Mouse (Mus musculus): ENCODE measurements around the gene Lat2.

Lat2 gene

GRCm38 (mm10) chr5:134568964-134569491 is 45.8 kb downstream of the Lat2 start:
- DNase-seq, result peak; percentile 70

GRCm38 (mm10) chr5:134568030-134568429 is 46.8 kb downstream of the Lat2 start:
- DNase-seq, result no peak

- no peak for DNase-seq
Observed at GRCm38 (mm10) chr5:134567445-134567844, 47.4 kb downstream of the Lat2 start.

GRCm38 (mm10) chr5:134565696-134566095 is 49.1 kb downstream of the Lat2 start:
- no peak for DNase-seq

- DNase-seq, result no peak
Observed at GRCm38 (mm10) chr5:134564272-134564671, 50.6 kb downstream of the Lat2 start.

- DNase-seq, result no peak
Observed at GRCm38 (mm10) chr5:134560450-134561171, 54.2 kb downstream of the Lat2 start.

- no peak for DNase-seq
Observed at GRCm38 (mm10) chr5:134560071-134560449, 54.8 kb downstream of the Lat2 start, which contains the start of gene Syna. Syna (minus strand) TSS chr5:134560171.

- peak; percentile 92 for DNase-seq
Observed at GRCm38 (mm10) chr5:134555463-134556164, 59.2 kb downstream of the Lat2 start.

- peak; percentile 30 for DNase-seq
Observed at GRCm38 (mm10) chr5:134553951-134554546, 60.8 kb downstream of the Lat2 start.

- peak; percentile 99 for DNase-seq
Observed at GRCm38 (mm10) chr5:134552110-134552972, 62.5 kb downstream of the Lat2 start, which contains the start of gene Clip2. Clip2 (minus strand) TSS chr5:134552434.

- peak; percentile 68 for DNase-seq
Observed at GRCm38 (mm10) chr5:134551233-134552109, 63.4 kb downstream of the Lat2 start.

GRCm38 (mm10) chr5:134550836-134551232 is 64.0 kb downstream of the Lat2 start:
- DNase-seq, result no peak
